Mouse (Mus musculus) macrophage (primary cell): ENCODE measurements around the gene Ddhd1. TPM values are rescaled to one million over a fixed set of nuclear protein-coding genes. Genes with fewer than 3 reads are reported as not detected.
A peak's percentile ranks its signal among the peaks of the same experiment; 100 is the strongest.

Experiments
- H3K27ac ChIP-seq: fragments of 350-480 bp; formaldehyde crosslinking; 2 replicates; pipeline ENCODE4 v1.9.0; 2021
- H3K36me3 ChIP-seq: fragments of 350-480 bp; formaldehyde crosslinking; 2 replicates; pipeline ENCODE4 v1.9.0; 2021; ENCODE audit errors: inconsistent target
- H3K4me3 ChIP-seq: fragments of 350-480 bp; formaldehyde crosslinking; 2 replicates; pipeline ENCODE4 v1.9.0; 2021; ENCODE audit errors: inconsistent target
- H3K79me2 ChIP-seq: fragments of 350-480 bp; formaldehyde crosslinking; 2 replicates; pipeline ENCODE4 v1.9.0; 2021; ENCODE audit errors: inconsistent target
- WGBS: methylation state at CpG from one replicate; pipeline ENCODE4 v1.1.7; 2026; ENCODE audit warnings: inconsistent platforms; ENCODE audit not compliant: missing documents; 5-methylcytosine and 5-hydroxymethylcytosine counted together
- polyA plus RNA-seq: library from polyadenylated mRNA; stranded (reverse); fragments of 250-400 nt; gene quantifications from 3 replicates; pipeline ENCODE4 v1.2.4, GENCODE M21; 2018; ENCODE audit warnings: inconsistent platforms

Ddhd1 gene
- polyA plus RNA-seq, 1 experiment from 2014 or later: 37.9 TPM

GRCm38 (mm10) chr14:45656831-45657640 lies 907 bp downstream of the Ddhd1 start:
- H3K4me3 ChIP-seq: peak overlapping the region; percentile 43
- no peaks in the 10 kb centered on the region for H3K36me3 ChIP-seq
- WGBS: under 1% methylated on average over 68 of the region's 69 CpGs
- H3K79me2 ChIP-seq: peaks cover 50% of the 10 kb centered on the region; the same call in 1 of the 2 replicates
- H3K27ac ChIP-seq: no peak overlapping the region

GRCm38 (mm10) chr14:45654876-45655416 lies 3.0 kb downstream of the Ddhd1 start:
- H3K27ac ChIP-seq: no peak overlapping the region
- no peak overlapping the region for H3K4me3 ChIP-seq
- 95% methylated on average over 13 of the region's 13 CpGs for WGBS

GRCm38 (mm10) chr14:45653756-45654155 lies 4.2 kb downstream of the Ddhd1 start:
- WGBS: 100% methylated on average over 1 of the region's 2 CpGs
- Histone ChIP-seq H3K27ac (no peak overlapping the region), H3K36me3 (no peaks in the 10 kb centered on the region), H3K79me2 (peaks cover 83% of the 10 kb centered on the region; the same call in 1 of the 2 replicates), H3K4me3 (no peak overlapping the region)

More at GRCm38 (mm10) chr14:45654876-45655416, 3.0 kb downstream of the Ddhd1 start:
- Histone ChIP-seq H3K79me2 (peaks cover 71% of the 10 kb centered on the region; the same call in 1 of the 2 replicates), H3K36me3 (no peaks in the 10 kb centered on the region)

- H3K27ac ChIP-seq: no peak overlapping the region
- peaks cover 100% of the 10 kb centered on the region; the same call in 1 of the 2 replicates for H3K79me2 ChIP-seq
- 88% methylated on average over 11 of the region's 11 CpGs for WGBS
Measured at GRCm38 (mm10) chr14:45648999-45649818, 8.7 kb downstream of the Ddhd1 start.

GRCm38 (mm10) chr14:45648144-45648543 lies 9.8 kb downstream of the Ddhd1 start:
- no peaks in the 10 kb centered on the region for H3K36me3 ChIP-seq
- 80% methylated on average over 3 of the region's 3 CpGs for WGBS
- peaks cover 100% of the 10 kb centered on the region; the same call in 1 of the 2 replicates for H3K79me2 ChIP-seq
- no peak overlapping the region for H3K4me3 ChIP-seq
- H3K27ac ChIP-seq: no peak overlapping the region

More at GRCm38 (mm10) chr14:45648999-45649818, 8.7 kb downstream of the Ddhd1 start:
- Histone ChIP-seq H3K36me3 (no peaks in the 10 kb centered on the region), H3K4me3 (no peak overlapping the region)

GRCm38 (mm10) chr14:45647632-45648031 lies 10.3 kb downstream of the Ddhd1 start:
- 98% methylated on average over 11 of the region's 11 CpGs for WGBS
- Histone ChIP-seq H3K27ac (no peak overlapping the region), H3K4me3 (no peak overlapping the region), H3K36me3 (no peaks in the 10 kb centered on the region), H3K79me2 (peaks cover 100% of the 10 kb centered on the region; the same call in 1 of the 2 replicates)

GRCm38 (mm10) chr14:45647175-45647574 lies 10.8 kb downstream of the Ddhd1 start:
- Histone ChIP-seq H3K27ac (no peak overlapping the region), H3K36me3 (no peaks in the 10 kb centered on the region), H3K79me2 (peaks cover 100% of the 10 kb centered on the region; the same call in 1 of the 2 replicates), H3K4me3 (no peak overlapping the region)
- WGBS: 98% methylated on average over 6 of the region's 7 CpGs

- H3K79me2 ChIP-seq: peaks cover 100% of the 10 kb centered on the region; the same call in 1 of the 2 replicates
- H3K36me3 ChIP-seq: no peaks in the 10 kb centered on the region
- 100% methylated on average over 1 of the region's 1 CpGs for WGBS
- no peak overlapping the region for H3K27ac ChIP-seq
- no peak overlapping the region for H3K4me3 ChIP-seq
Measured at GRCm38 (mm10) chr14:45644786-45645185, 13.2 kb downstream of the Ddhd1 start.

GRCm38 (mm10) chr14:45644202-45644601 lies 13.7 kb downstream of the Ddhd1 start:
- Histone ChIP-seq H3K27ac (no peak overlapping the region), H3K4me3 (no peak overlapping the region), H3K79me2 (peaks cover 100% of the 10 kb centered on the region; the same call in 1 of the 2 replicates), H3K36me3 (no peaks in the 10 kb centered on the region)
- 84% methylated on average over 7 of the region's 7 CpGs for WGBS

- WGBS: 95% methylated on average over 3 of the region's 3 CpGs
- Histone ChIP-seq H3K4me3 (no peak overlapping the region), H3K27ac (no peak overlapping the region), H3K79me2 (peaks cover 100% of the 10 kb centered on the region; the same call in 1 of the 2 replicates), H3K36me3 (no peaks in the 10 kb centered on the region)
Measured at GRCm38 (mm10) chr14:45643461-45643860, 14.5 kb downstream of the Ddhd1 start.

- WGBS: 88% methylated on average over 5 of the region's 5 CpGs
Measured at GRCm38 (mm10) chr14:45642795-45643194, 15.1 kb downstream of the Ddhd1 start.

GRCm38 (mm10) chr14:45642217-45642616 lies 15.7 kb downstream of the Ddhd1 start:
- 86% methylated on average over 9 of the region's 9 CpGs for WGBS
- no peak overlapping the region for H3K4me3 ChIP-seq
- peaks cover 100% of the 10 kb centered on the region; the same call in 1 of the 2 replicates for H3K79me2 ChIP-seq
- H3K36me3 ChIP-seq: no peaks in the 10 kb centered on the region
- H3K27ac ChIP-seq: no peak overlapping the region

More at GRCm38 (mm10) chr14:45642795-45643194, 15.1 kb downstream of the Ddhd1 start:
- Histone ChIP-seq H3K27ac (no peak overlapping the region), H3K4me3 (no peak overlapping the region), H3K79me2 (peaks cover 100% of the 10 kb centered on the region; the same call in 1 of the 2 replicates), H3K36me3 (no peaks in the 10 kb centered on the region)

GRCm38 (mm10) chr14:45638717-45639116 lies 19.2 kb downstream of the Ddhd1 start:
- whole genome bisulfite sequencing: 95% methylated on average over 5 of the region's 5 CpGs

GRCm38 (mm10) chr14:45635496-45635895 lies 22.4 kb downstream of the Ddhd1 start:
- Histone ChIP-seq H3K27ac (no peak overlapping the region), H3K4me3 (no peak overlapping the region), H3K36me3 (no peaks in the 10 kb centered on the region), H3K79me2 (peaks cover 92% of the 10 kb centered on the region; the same call in 1 of the 2 replicates)
- WGBS: 86% methylated on average over 1 of the region's 1 CpGs

More at GRCm38 (mm10) chr14:45638717-45639116, 19.2 kb downstream of the Ddhd1 start:
- H3K36me3 ChIP-seq: no peaks in the 10 kb centered on the region
- H3K4me3 ChIP-seq: no peak overlapping the region
- H3K79me2 ChIP-seq: peaks cover 99% of the 10 kb centered on the region; the same call in 1 of the 2 replicates
- H3K27ac ChIP-seq: no peak overlapping the region
